Mouse (Mus musculus): ENCODE data around the gene Leo1. TPM values are rescaled to one million over a fixed set of nuclear protein-coding genes. Genes with fewer than 3 reads are reported as not detected.

The Leo1 gene
- total and polyA plus RNA-seq, 2 experiments from 2014 or later = 37.3 to 39.8 TPM

GRCm38 (mm10) chr9:75410868-75411487 is 30.3 kb upstream of the Leo1 start:
- 77% methylated on average over 6 of the region's 6 CpGs for WGBS
- ATAC-seq (no peak), DNase-seq (no peak)
- Histone ChIP-seq H3K4me1 (ENCODE audit: insufficient read depth) (peaks cover 2% of the 10 kb centered on the region; the same call in 1 of the 2 replicates), H3K27ac (ENCODE audit: low read depth, low read length) (peak overlapping the region; percentile 94; the same call in 1 of the 2 replicates), H3K9ac (no peak overlapping the region), H3K9me3 (ENCODE audit: low read length) (no peaks in the 10 kb centered on the region), H3K4me3 (ENCODE audit: low read depth, low read length) (no peak overlapping the region), H3K4me2 (ENCODE audit: low read depth) (no peak overlapping the region; the same call in 1 of the 2 replicates), H3K36me3 (ENCODE audit: insufficient read depth) (no peaks in the 10 kb centered on the region), H3K27me3 (ENCODE audit: insufficient read depth, low read length) (no peaks in the 10 kb centered on the region)
- TF ChIP-seq CTCF (IDR thresholded peaks at IDR 0.05; ENCODE audit: low read depth) = no peak

GRCm38 (mm10) chr9:75411584-75411983 is 29.7 kb upstream of the Leo1 start:
- H3K36me3 ChIP-seq (ENCODE audit: insufficient read depth) = no peaks in the 10 kb centered on the region
- no peak overlapping the region for H3K4me3 ChIP-seq (ENCODE audit: low read depth, low read length)
- DNase-seq (no peak), ATAC-seq (no peak)
- no peak overlapping the region for H3K9ac ChIP-seq
- H3K4me2 ChIP-seq (ENCODE audit: low read depth) = no peak overlapping the region
- WGBS = 84% methylated on average over 9 of the region's 9 CpGs
- no peaks in the 10 kb centered on the region for H3K27me3 ChIP-seq (ENCODE audit: insufficient read depth, low read length)
- no peak for TF ChIP-seq CTCF (IDR thresholded peaks at IDR 0.05; ENCODE audit: low read depth)
- H3K27ac ChIP-seq (ENCODE audit: low read depth, low read length) = no peak overlapping the region
- no peaks in the 10 kb centered on the region for H3K9me3 ChIP-seq (ENCODE audit: low read length)
- peaks cover 2% of the 10 kb centered on the region; the same call in 1 of the 2 replicates for H3K4me1 ChIP-seq (ENCODE audit: insufficient read depth)

- Histone ChIP-seq H3K4me2 (ENCODE audit: low read depth) (no peak overlapping the region), H3K27me3 (ENCODE audit: insufficient read depth, low read length) (no peaks in the 10 kb centered on the region), H3K9ac (no peak overlapping the region), H3K4me1 (ENCODE audit: insufficient read depth) (no peaks in the 10 kb centered on the region), H3K4me3 (ENCODE audit: low read depth, low read length) (no peak overlapping the region), H3K27ac (ENCODE audit: low read depth, low read length) (no peak overlapping the region), H3K36me3 (ENCODE audit: insufficient read depth) (no peaks in the 10 kb centered on the region), H3K9me3 (ENCODE audit: low read length) (no peaks in the 10 kb centered on the region)
- 56% methylated on average over 5 of the region's 5 CpGs for WGBS
- no peak for TF ChIP-seq CTCF (IDR thresholded peaks at IDR 0.05; ENCODE audit: low read depth)
- no peak for ATAC-seq
- DNase-seq = no peak
Observed at GRCm38 (mm10) chr9:75413206-75413605, 28.1 kb upstream of the Leo1 start.

GRCm38 (mm10) chr9:75414204-75414603 is 27.1 kb upstream of the Leo1 start:
- Histone ChIP-seq H3K4me1 (ENCODE audit: insufficient read depth) (no peaks in the 10 kb centered on the region), H3K9me3 (ENCODE audit: low read length) (no peaks in the 10 kb centered on the region), H3K4me2 (ENCODE audit: low read depth) (no peak overlapping the region), H3K4me3 (ENCODE audit: low read depth, low read length) (no peak overlapping the region), H3K27me3 (ENCODE audit: insufficient read depth, low read length) (no peaks in the 10 kb centered on the region), H3K36me3 (ENCODE audit: insufficient read depth) (no peaks in the 10 kb centered on the region), H3K27ac (ENCODE audit: low read depth, low read length) (no peak overlapping the region), H3K9ac (no peak overlapping the region)
- no peak for TF ChIP-seq CTCF (IDR thresholded peaks at IDR 0.05; ENCODE audit: low read depth)
- DNase-seq (no peak), ATAC-seq (no peak)
- 50% methylated on average over 5 of the region's 5 CpGs for WGBS

GRCm38 (mm10) chr9:75422251-75422691 is 19.1 kb upstream of the Leo1 start:
- no peaks in the 10 kb centered on the region for H3K27me3 ChIP-seq (ENCODE audit: insufficient read depth, low read length)
- H3K9me3 ChIP-seq (ENCODE audit: low read length) = no peaks in the 10 kb centered on the region
- no peaks in the 10 kb centered on the region for H3K36me3 ChIP-seq (ENCODE audit: insufficient read depth)
- H3K9ac ChIP-seq = no peak overlapping the region
- H3K4me1 ChIP-seq (ENCODE audit: insufficient read depth) = no peaks in the 10 kb centered on the region
- no peak overlapping the region for H3K4me3 ChIP-seq (ENCODE audit: low read depth, low read length)
- WGBS = 90% methylated on average over 3 of the region's 3 CpGs
- no peak for TF ChIP-seq CTCF (IDR thresholded peaks at IDR 0.05; ENCODE audit: low read depth)
- H3K27ac ChIP-seq (ENCODE audit: low read depth, low read length) = no peak overlapping the region
- DNase-seq = no peak
- no peak for ATAC-seq
- no peak overlapping the region for H3K4me2 ChIP-seq (ENCODE audit: low read depth)

- Histone ChIP-seq H3K27ac (ENCODE audit: low read depth, low read length) (no peak overlapping the region), H3K4me3 (ENCODE audit: low read depth, low read length) (no peak overlapping the region), H3K4me1 (ENCODE audit: insufficient read depth) (no peaks in the 10 kb centered on the region), H3K9me3 (ENCODE audit: low read length) (no peaks in the 10 kb centered on the region), H3K4me2 (ENCODE audit: low read depth) (no peak overlapping the region), H3K27me3 (ENCODE audit: insufficient read depth, low read length) (no peaks in the 10 kb centered on the region), H3K36me3 (ENCODE audit: insufficient read depth) (no peaks in the 10 kb centered on the region), H3K9ac (no peak overlapping the region)
- DNase-seq (no peak), ATAC-seq (no peak)
- 76% methylated on average over 5 of the region's 5 CpGs for WGBS
- TF ChIP-seq CTCF (IDR thresholded peaks at IDR 0.05; ENCODE audit: low read depth) = no peak
Observed at GRCm38 (mm10) chr9:75423683-75424082, 17.6 kb upstream of the Leo1 start.

GRCm38 (mm10) chr9:75424358-75425150 is 16.8 kb upstream of the Leo1 start:
- 85% methylated on average over 6 of the region's 6 CpGs for WGBS
- TF ChIP-seq CTCF (IDR thresholded peaks at IDR 0.05; ENCODE audit: low read depth) = no peak
- H3K27ac ChIP-seq (ENCODE audit: low read depth, low read length) = no peak overlapping the region
- no peaks in the 10 kb centered on the region for H3K9me3 ChIP-seq (ENCODE audit: low read length)
- H3K27me3 ChIP-seq (ENCODE audit: insufficient read depth, low read length) = no peaks in the 10 kb centered on the region
- DNase-seq (no peak), ATAC-seq (no peak)
- no peaks in the 10 kb centered on the region for H3K4me1 ChIP-seq (ENCODE audit: insufficient read depth)
- no peak overlapping the region for H3K9ac ChIP-seq
- no peaks in the 10 kb centered on the region for H3K36me3 ChIP-seq (ENCODE audit: insufficient read depth)
- H3K4me2 ChIP-seq (ENCODE audit: low read depth) = no peak overlapping the region
- H3K4me3 ChIP-seq (ENCODE audit: low read depth, low read length) = no peak overlapping the region
